Mouse (Mus musculus) CH12.LX (cell line): Measurements from ENCODE around the gene Olfr718-ps1. TPM values are rescaled to one million over a fixed set of nuclear protein-coding genes. Genes with fewer than 3 reads are reported as not detected.

Source experiments
- DNase-seq: peaks from one replicate; pipeline ENCODE4 v3.0.0-alpha.2; 2013; ENCODE audit errors: extremely low read depth
- H3K27ac ChIP-seq: 2 replicates; pipeline ENCODE4 v1.5.1; 2012; ENCODE audit warnings: low read depth, mild to moderate bottlenecking, control low read depth, moderate library complexity; ENCODE audit not compliant: insufficient read depth
- H3K27me3 ChIP-seq: replicated peaks from 2 replicates; pipeline ENCODE3; 2012; ENCODE audit warnings: inconsistent platforms
- H3K36me3 ChIP-seq, 2 experiments: replicated peaks in 1 of 2; 2 replicates each; pipeline versions ENCODE3 to v1.6.1; 2012; ENCODE audit warnings: inconsistent platforms in 1 of 2, low read length in 1 of 2, mild to moderate bottlenecking in 1 of 2, mixed read lengths in 1 of 2, moderate library complexity in 1 of 2; ENCODE audit not compliant: control insufficient read depth in 1 of 2, insufficient read depth in 1 of 2
- H3K4me1 ChIP-seq, 2 experiments: 2 replicates each; pipeline ENCODE4 v1.6.1; 2012; ENCODE audit warnings: inconsistent platforms in 1 of 2, moderate library complexity in 1 of 2; ENCODE audit not compliant: insufficient read depth in 2 of 2, control insufficient read depth in 1 of 2
- H3K4me2 ChIP-seq: 2 replicates; pipeline ENCODE4 v1.6.1; 2012; ENCODE audit warnings: low read depth, mild to moderate bottlenecking, control low read depth; ENCODE audit not compliant: poor library complexity, insufficient read depth, severe bottlenecking
- H3K4me3 ChIP-seq, 3 experiments: fragments of 150-350 bp in 1 of 3; sonication (generic) in 1 of 3; replicated peaks in 1 of 3; 2 replicates each; pipeline versions ENCODE3 to v1.5.1; 2011 to 2012; ENCODE audit warnings: low read depth in 2 of 3, low read length in 2 of 3, mild to moderate bottlenecking in 2 of 3, moderate library complexity in 2 of 3, control low read depth in 1 of 3, improper control_type of control experiment in 1 of 3, inconsistent platforms in 1 of 3, mixed read lengths in 1 of 3; ENCODE audit not compliant: poor library complexity in 1 of 3
- H3K79me2 ChIP-seq: replicated peaks from 2 replicates; pipeline ENCODE4 v1.6.1; 2012; ENCODE audit warnings: mild to moderate bottlenecking, moderate library complexity; ENCODE audit not compliant: control insufficient read depth, poor library complexity, insufficient read depth, severe bottlenecking; ENCODE audit errors: extremely low read depth
- H3K9ac ChIP-seq: 2 replicates; pipeline ENCODE4 v1.6.1; 2012; ENCODE audit warnings: low read depth, mild to moderate bottlenecking, control low read depth, moderate library complexity; ENCODE audit not compliant: insufficient read depth
- H3K9me3 ChIP-seq: replicated peaks from 2 replicates; pipeline ENCODE3; 2012; ENCODE audit warnings: low read length, inconsistent platforms, mixed read lengths
- CHD1 ChIP-seq: IDR thresholded peaks from 2 replicates; pipeline ENCODE4 v1.6.1; 2012; ENCODE audit warnings: low read depth, low read length, improper control_type of control experiment, inconsistent platforms
- CHD2 ChIP-seq: IDR thresholded peaks from 2 replicates; pipeline ENCODE4 v1.6.1; 2011; ENCODE audit warnings: low read length, improper control_type of control experiment
- CTCF ChIP-seq, 2 experiments: IDR thresholded peaks in 1 of 2; conservative IDR thresholded peaks in 1 of 2; 2 replicates each; pipeline ENCODE4 v1.5.1; 2011 to 2012; ENCODE audit warnings: low read depth in 2 of 2, low read length in 2 of 2, improper control_type of control experiment in 1 of 2, inconsistent platforms in 1 of 2, mild to moderate bottlenecking in 1 of 2, moderate library complexity in 1 of 2
- E2F4 ChIP-seq: IDR thresholded peaks from 2 replicates; pipeline ENCODE4 v1.6.1; 2011; ENCODE audit warnings: low read depth, low read length, improper control_type of control experiment; ENCODE audit not compliant: insufficient replicate concordance
- ELF1 ChIP-seq: IDR thresholded peaks from 2 replicates; pipeline ENCODE4 v1.6.1; 2014; ENCODE audit warnings: low read depth, mild to moderate bottlenecking, inconsistent platforms, low read length, improper control_type of control experiment
- EP300 ChIP-seq: IDR thresholded peaks from 2 replicates; pipeline ENCODE4 v1.6.1; 2011; ENCODE audit warnings: low read length, improper control_type of control experiment
- GABPA ChIP-seq: IDR thresholded peaks from 2 replicates; pipeline ENCODE4 v1.6.1; 2012; ENCODE audit warnings: low read depth, low read length, improper control_type of control experiment, inconsistent platforms; ENCODE audit not compliant: insufficient replicate concordance
- JUN ChIP-seq: IDR thresholded peaks from 2 replicates; pipeline ENCODE4 v1.6.1; 2011; ENCODE audit warnings: low read depth, mild to moderate bottlenecking, low read length, improper control_type of control experiment, moderate library complexity; ENCODE audit not compliant: insufficient read depth
- MEF2A ChIP-seq: IDR thresholded peaks from 2 replicates; pipeline ENCODE4 v1.6.1; 2014; ENCODE audit warnings: low read depth, mild to moderate bottlenecking, inconsistent platforms, low read length, improper control_type of control experiment, borderline replicate concordance
- MXI1 ChIP-seq: IDR thresholded peaks from 2 replicates; pipeline ENCODE4 v1.6.1; 2011; ENCODE audit warnings: mild to moderate bottlenecking, low read depth, low read length, improper control_type of control experiment
- MYC ChIP-seq: IDR thresholded peaks from 2 replicates; pipeline ENCODE4 v1.6.1; 2011; ENCODE audit warnings: low read depth, mild to moderate bottlenecking, improper control_type of control experiment, low read length
- NELFE ChIP-seq: IDR thresholded peaks from 2 replicates; pipeline ENCODE4 v1.6.1; 2011; ENCODE audit warnings: low read depth, low read length, improper control_type of control experiment
- POLR2A ChIP-seq: IDR thresholded peaks from 2 replicates; pipeline ENCODE4 v1.6.1; 2011; ENCODE audit warnings: low read depth, mild to moderate bottlenecking, improper control_type of control experiment, low read length
- RCOR1 ChIP-seq: conservative IDR thresholded peaks from 2 replicates; pipeline ENCODE4 v1.6.1; 2012; ENCODE audit warnings: low read depth, mild to moderate bottlenecking, inconsistent platforms, low read length, improper control_type of control experiment
- UBTF ChIP-seq: IDR thresholded peaks from 2 replicates; pipeline ENCODE4 v1.6.1; 2012; ENCODE audit warnings: low read depth, mild to moderate bottlenecking, inconsistent platforms, low read length, improper control_type of control experiment, moderate library complexity
- USF1 ChIP-seq: IDR thresholded peaks from 2 replicates; pipeline ENCODE4 v1.6.1; 2014; ENCODE audit warnings: low read depth, mild to moderate bottlenecking, inconsistent platforms, low read length, improper control_type of control experiment
- USF2 ChIP-seq: conservative IDR thresholded peaks from 2 replicates; pipeline ENCODE4 v1.6.1; 2011; ENCODE audit warnings: low read depth, low read length, improper control_type of control experiment
- ZC3H11A ChIP-seq: IDR thresholded peaks from 2 replicates; pipeline ENCODE4 v1.6.1; 2012; ENCODE audit warnings: low read depth, mild to moderate bottlenecking, inconsistent platforms, low read length, improper control_type of control experiment
- ZKSCAN1 ChIP-seq: IDR thresholded peaks from 2 replicates; pipeline ENCODE4 v1.6.1; 2012; ENCODE audit warnings: low read depth, inconsistent platforms, low read length, improper control_type of control experiment, borderline replicate concordance
- ZMIZ1 ChIP-seq: IDR thresholded peaks from 2 replicates; pipeline ENCODE4 v1.6.1; 2012; ENCODE audit warnings: low read depth, mild to moderate bottlenecking, inconsistent platforms, low read length, improper control_type of control experiment
- dilution Hi-C: fragments of 300-500 bp; cut with MboI; formaldehyde crosslinking; loops from 2 replicates; pipeline ENCODE4 v1.14.3; 2020; ENCODE audit warnings: low sequenced_read_pairs; ENCODE audit not compliant: extremely low pct_unique_long_range_greater_than_20kb, extremely low pct_ligation_motif_present
- in situ Hi-C: fragments of 300-500 bp; cut with MboI; formaldehyde crosslinking; loops from 3 replicates; pipeline ENCODE4 v1.14.3; 2019; ENCODE audit warnings: low sequenced_read_pairs, low pct_ligation_motif_present, low pct_unique_long_range_greater_than_20kb, mixed read lengths
- polyA plus RNA-seq: library from polyadenylated mRNA; unstranded; fragments of >175 nt; gene quantifications from 2 replicates; pipeline ENCODE4 v1.2.1, GENCODE M21; 2012; ENCODE audit warnings: low read depth; ENCODE audit not compliant: insufficient read length
- total RNA-seq, 2 experiments: library from RNA; depleted of rRNA; stranded (reverse); fragments of 300-350 nt in 1 of 2; fragments of >200 nt in 1 of 2; gene quantifications; 2 replicates each; pipeline ENCODE4 v1.2.3; 2012 to 2014

Gene Olfr718-ps1
- total and polyA plus RNA-seq, 3 experiments, result not detected

DNA sequence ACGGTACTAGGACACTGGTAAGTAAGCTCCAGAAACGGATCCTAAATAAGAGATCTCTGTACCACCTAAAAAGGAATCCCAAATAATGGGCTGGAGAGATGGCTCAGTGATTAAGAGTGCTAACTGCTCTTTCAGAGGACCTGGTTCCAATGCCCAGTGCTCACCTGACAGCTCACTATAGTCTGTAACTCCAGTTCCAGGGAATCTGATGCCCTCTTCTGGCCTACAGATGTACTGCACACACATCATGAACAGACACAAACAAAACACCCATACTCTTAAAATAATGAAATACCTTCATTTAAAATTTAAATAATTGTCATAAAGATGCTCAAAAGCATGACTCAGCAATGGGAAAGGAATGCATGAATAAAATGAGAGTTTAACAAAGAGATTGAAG is 2.2 kb upstream of the Olfr718-ps1 start:
- dilution Hi-C loops (no loop called here), in situ Hi-C loops (no loop called here)
- H3K4me2 ChIP-seq, result no peak overlapping the region
- H3K79me2 ChIP-seq, result no peaks in the 10 kb centered on the region
- H3K4me3 ChIP-seq, result no peak overlapping the region
- H3K36me3 ChIP-seq, result no peaks in the 10 kb centered on the region
- DNase-seq, result no peak
- peaks cover 10% of the 10 kb centered on the region for H3K9me3 ChIP-seq
- TF ChIP-seq CHD2, result no peak
- no peak for TF ChIP-seq POLR2A
- 0 out of 4 replicates have a peak, but pooled peaks of 1 of the 2 experiments have one; percentile 7 for TF ChIP-seq CTCF (conservative IDR thresholded peaks at IDR 0.05 in 1 of 2, IDR thresholded peaks at IDR 0.05 in 1 of 2; ENCODE audit: low read depth in 2 of 2, low read length in 2 of 2)
- peaks cover 15% of the 10 kb centered on the region for H3K27me3 ChIP-seq
- no peak overlapping the region for H3K27ac ChIP-seq
- no peak overlapping the region for H3K9ac ChIP-seq
- H3K4me1 ChIP-seq, result no peaks in the 10 kb centered on the region; a peak in 1 of 4 replicates

DNA sequence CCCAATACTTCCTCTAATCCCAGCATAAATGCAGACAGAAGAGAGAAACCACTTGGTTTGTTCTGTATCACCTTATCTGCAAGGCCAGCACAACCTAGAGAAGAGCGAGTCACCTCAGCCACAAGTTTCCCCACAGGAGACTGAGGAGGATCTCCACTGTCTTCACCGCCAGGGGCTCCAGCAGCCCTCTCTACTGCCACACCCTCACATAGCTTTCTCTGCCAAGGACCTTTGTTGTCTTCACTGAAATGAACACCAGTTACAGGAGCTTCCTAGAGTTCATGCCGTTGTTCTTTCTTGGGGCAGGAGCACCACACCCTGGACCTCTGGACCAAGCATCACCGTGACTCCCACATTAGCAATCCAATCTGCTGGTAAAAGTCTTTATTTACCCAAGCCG is 1.3 kb upstream of the Olfr718-ps1 start:
- Histone ChIP-seq H3K27me3 (peaks cover 15% of the 10 kb centered on the region), H3K79me2 (no peaks in the 10 kb centered on the region), H3K4me2 (no peak overlapping the region), H3K9me3 (peaks cover 10% of the 10 kb centered on the region), H3K4me3 (no peak overlapping the region), H3K27ac (no peak overlapping the region), H3K36me3 (no peaks in the 10 kb centered on the region), H3K9ac (no peak overlapping the region), H3K4me1 (no peaks in the 10 kb centered on the region; a peak in 1 of 4 replicates)
- TF ChIP-seq NELFE (no peak), MYC (no peak), USF2 (no peak), USF1 (no peak), ZKSCAN1 (no peak), MXI1 (no peak), EP300 (no peak), ZC3H11A (no peak), MEF2A (no peak), RCOR1 (no peak), CHD1 (no peak), GABPA (no peak), JUN (no peak), E2F4 (no peak), ZMIZ1 (no peak), UBTF (no peak), ELF1 (no peak)
- no peak for DNase-seq
- in situ Hi-C loops, result no loop called here
- dilution Hi-C loops, result no loop called here
